Mouse (Mus musculus) liver, embryonic 12.5 days (tissue): ENCODE measurements around the gene Scel. TPM values are rescaled to one million over a fixed set of nuclear protein-coding genes. Genes with fewer than 3 reads are reported as not detected.

Experiments
- ATAC-seq: fragments of 200-750 bp; cut with Nextera tagmentation; 2 replicates; pipeline ENCODE4 v1.8.0; 2017; ENCODE audit warnings: moderate number of reproducible peaks, mild to moderate bottlenecking, moderate library complexity
- H3K27ac ChIP-seq: fragments of 300-500 bp; sonication (generic); 2 replicates; pipeline ENCODE4 v1.5.1; 2016; ENCODE audit warnings: mild to moderate bottlenecking
- H3K27me3 ChIP-seq: fragments of 300-500 bp; sonication (generic); replicated peaks from 2 replicates; pipeline ENCODE4 v1.6.1; 2016; ENCODE audit warnings: mild to moderate bottlenecking, moderate library complexity
- H3K36me3 ChIP-seq: fragments of 300-500 bp; sonication (generic); 2 replicates; pipeline ENCODE4 v1.6.1; 2016; ENCODE audit warnings: mild to moderate bottlenecking, moderate library complexity
- H3K4me1 ChIP-seq: fragments of 300-500 bp; sonication (generic); 2 replicates; pipeline ENCODE4 v1.6.1; 2016
- H3K4me2 ChIP-seq: fragments of 300-500 bp; sonication (generic); 2 replicates; pipeline ENCODE4 v1.6.1; 2016; ENCODE audit warnings: mild to moderate bottlenecking, moderate library complexity
- H3K4me3 ChIP-seq: fragments of 300-500 bp; sonication (generic); 2 replicates; pipeline ENCODE4 v1.5.1; 2016; ENCODE audit warnings: mild to moderate bottlenecking, moderate library complexity
- H3K9ac ChIP-seq: fragments of 300-500 bp; sonication (generic); 2 replicates; pipeline ENCODE4 v1.6.1; 2016; ENCODE audit warnings: mild to moderate bottlenecking, moderate library complexity
- H3K9me3 ChIP-seq: fragments of 300-500 bp; sonication (generic); replicated peaks from 2 replicates; pipeline ENCODE4 v1.6.1; 2016; ENCODE audit warnings: mild to moderate bottlenecking, moderate library complexity
- WGBS: fragments of 180-500 bp; shearing (Covaris S2); methylation state at CpG from one replicate; pipeline ENCODE4 v1.1.7; 2016; ENCODE audit not compliant: insufficient replicate concordance; 5-methylcytosine and 5-hydroxymethylcytosine counted together
- polyA plus RNA-seq: library from polyadenylated mRNA; unstranded; fragments of >200 nt; fragmentation: Nextera tagmentation; extraction: Ambion mirVana; gene quantifications from 2 replicates; pipeline ENCODE4 v1.2.1, GENCODE M21; 2016

The Scel gene
- polyA plus RNA-seq, 1 experiment from 2014 or later, result 0.17 TPM

DNA sequence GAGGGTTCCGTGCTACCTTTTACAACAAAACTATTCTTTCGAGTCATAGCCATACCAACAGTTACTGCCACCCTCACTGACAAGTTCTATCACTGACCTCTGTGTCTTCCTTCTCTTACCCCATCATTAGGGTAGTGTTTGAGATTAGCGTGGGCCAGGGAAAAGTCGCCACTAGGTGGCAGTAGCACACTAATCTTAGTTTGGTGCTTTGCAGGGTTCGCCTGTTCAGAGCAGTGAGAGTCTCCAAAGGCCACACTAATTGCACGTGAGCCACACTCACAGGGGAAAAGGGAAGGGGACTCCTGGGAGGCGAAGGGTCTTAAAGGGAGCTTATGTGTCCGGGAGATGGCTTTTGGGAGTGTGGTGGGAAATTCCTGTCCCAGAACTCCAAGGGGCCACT, 37.3 kb downstream of the Scel start:
- WGBS, result 12% methylated on average over 8 of the region's 8 CpGs
- no peak overlapping the region for H3K9ac ChIP-seq
- H3K4me2 ChIP-seq, result no peak overlapping the region
- no peak for ATAC-seq
- H3K9me3 ChIP-seq, result no peaks in the 10 kb centered on the region
- no peaks in the 10 kb centered on the region for H3K4me1 ChIP-seq
- no peaks in the 10 kb centered on the region for H3K27me3 ChIP-seq
- no peak overlapping the region for H3K4me3 ChIP-seq
- no peak overlapping the region for H3K27ac ChIP-seq
- no peaks in the 10 kb centered on the region for H3K36me3 ChIP-seq

DNA sequence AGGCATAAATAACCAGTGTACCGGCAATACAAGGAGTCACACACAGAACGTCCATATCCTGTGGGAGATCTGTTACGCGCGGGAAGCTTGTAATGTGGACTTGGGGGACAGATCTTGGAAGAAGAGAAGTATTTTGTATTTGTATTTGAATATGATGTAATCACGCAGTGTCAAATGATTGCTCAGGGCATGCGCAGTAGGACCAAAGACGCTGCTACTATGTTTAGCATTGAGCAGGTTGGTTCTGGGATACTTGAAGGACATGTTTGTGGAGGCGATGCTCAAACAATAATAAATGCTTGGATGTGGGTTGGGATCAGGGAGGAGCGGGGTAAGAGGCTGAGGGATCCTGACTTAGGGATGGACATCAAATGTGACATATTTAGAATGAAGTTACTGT, 37.8 kb downstream of the Scel start:
- no peak for ATAC-seq
- no peak overlapping the region for H3K27ac ChIP-seq
- no peak overlapping the region for H3K4me2 ChIP-seq
- H3K36me3 ChIP-seq, result no peaks in the 10 kb centered on the region
- H3K9me3 ChIP-seq, result no peaks in the 10 kb centered on the region
- no peak overlapping the region for H3K9ac ChIP-seq
- 65% methylated on average over 10 of the region's 10 CpGs for WGBS
- no peak overlapping the region for H3K4me3 ChIP-seq
- H3K27me3 ChIP-seq, result no peaks in the 10 kb centered on the region
- H3K4me1 ChIP-seq, result no peaks in the 10 kb centered on the region

DNA sequence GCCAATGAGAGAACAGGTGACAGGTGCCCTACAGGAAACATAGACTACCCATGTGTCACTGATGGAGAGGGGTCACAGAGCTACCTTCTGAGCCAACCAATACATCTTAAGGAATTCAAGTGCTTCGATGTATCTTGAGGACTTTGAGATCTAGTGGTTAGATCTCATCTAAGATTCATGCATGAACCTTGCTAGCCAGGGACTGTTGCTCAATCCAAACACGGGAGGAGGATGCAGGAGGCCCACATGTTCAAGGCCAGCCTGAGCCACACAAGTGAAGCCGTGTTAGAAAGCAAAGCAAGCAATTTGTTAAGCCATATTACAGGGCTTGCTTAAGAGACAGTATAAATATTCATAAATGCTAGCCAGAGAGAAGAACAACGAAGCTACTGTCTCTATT, 38.8 kb downstream of the Scel start:
- H3K9ac ChIP-seq, result no peak overlapping the region
- H3K27ac ChIP-seq, result no peak overlapping the region
- no peaks in the 10 kb centered on the region for H3K27me3 ChIP-seq
- H3K4me3 ChIP-seq, result no peak overlapping the region
- H3K4me1 ChIP-seq, result no peaks in the 10 kb centered on the region
- no peaks in the 10 kb centered on the region for H3K9me3 ChIP-seq
- WGBS, result 62% methylated on average over 4 of the region's 4 CpGs
- no peak overlapping the region for H3K4me2 ChIP-seq
- no peaks in the 10 kb centered on the region for H3K36me3 ChIP-seq
- ATAC-seq, result no peak

DNA sequence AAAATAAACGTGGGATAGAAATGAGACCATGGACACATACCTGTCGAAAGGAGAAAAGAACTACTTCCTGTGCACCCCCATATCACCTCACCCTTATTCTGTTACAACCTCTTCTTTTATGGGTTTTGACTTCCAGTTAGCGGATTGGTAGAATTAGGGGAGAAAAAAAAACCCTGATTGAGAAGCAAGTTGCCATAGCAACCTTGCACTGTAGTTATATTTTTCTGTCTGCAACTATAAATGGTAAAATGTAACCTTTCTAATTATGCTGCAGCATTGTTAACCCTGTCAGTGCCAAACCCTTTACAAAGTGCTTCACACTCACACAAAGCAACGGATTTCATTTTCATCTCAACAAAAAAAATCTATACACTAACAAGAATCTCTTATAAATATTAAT, 39.2 kb downstream of the Scel start:
- Histone ChIP-seq H3K9me3 (no peaks in the 10 kb centered on the region), H3K27ac (no peak overlapping the region), H3K4me1 (no peaks in the 10 kb centered on the region), H3K27me3 (no peaks in the 10 kb centered on the region), H3K4me2 (no peak overlapping the region), H3K36me3 (no peaks in the 10 kb centered on the region), H3K4me3 (no peak overlapping the region), H3K9ac (no peak overlapping the region)
- 51% methylated on average over 4 of the region's 4 CpGs for WGBS
- no peak for ATAC-seq

GRCm38 (mm10) chr14:103556609-103557008, 43.5 kb downstream of the Scel start:
- no peak for ATAC-seq
- Histone ChIP-seq H3K4me2 (no peak overlapping the region), H3K27ac (no peak overlapping the region), H3K27me3 (no peaks in the 10 kb centered on the region), H3K9ac (no peak overlapping the region), H3K9me3 (no peaks in the 10 kb centered on the region), H3K36me3 (no peaks in the 10 kb centered on the region), H3K4me1 (no peaks in the 10 kb centered on the region), H3K4me3 (no peak overlapping the region)
- 50% methylated on average over 5 of the region's 5 CpGs for WGBS

GRCm38 (mm10) chr14:103561383-103562096, 48.4 kb downstream of the Scel start:
- Histone ChIP-seq H3K9ac (no peak overlapping the region), H3K4me2 (no peak overlapping the region), H3K4me3 (no peak overlapping the region), H3K9me3 (no peaks in the 10 kb centered on the region), H3K27me3 (no peaks in the 10 kb centered on the region), H3K4me1 (no peaks in the 10 kb centered on the region), H3K36me3 (no peaks in the 10 kb centered on the region), H3K27ac (no peak overlapping the region)
- ATAC-seq, result no peak
- WGBS, result 63% methylated on average over 8 of the region's 8 CpGs

- no peaks in the 10 kb centered on the region for H3K4me1 ChIP-seq
- no peak for ATAC-seq
- no peak overlapping the region for H3K27ac ChIP-seq
- no peak overlapping the region for H3K9ac ChIP-seq
- no peaks in the 10 kb centered on the region for H3K27me3 ChIP-seq
- WGBS, result 29% methylated on average over 1 of the region's 1 CpGs
- no peak overlapping the region for H3K4me3 ChIP-seq
- no peaks in the 10 kb centered on the region for H3K36me3 ChIP-seq
- no peaks in the 10 kb centered on the region for H3K9me3 ChIP-seq
- H3K4me2 ChIP-seq, result no peak overlapping the region
Measured at GRCm38 (mm10) chr14:103567957-103568356, 54.8 kb downstream of the Scel start.

DNA sequence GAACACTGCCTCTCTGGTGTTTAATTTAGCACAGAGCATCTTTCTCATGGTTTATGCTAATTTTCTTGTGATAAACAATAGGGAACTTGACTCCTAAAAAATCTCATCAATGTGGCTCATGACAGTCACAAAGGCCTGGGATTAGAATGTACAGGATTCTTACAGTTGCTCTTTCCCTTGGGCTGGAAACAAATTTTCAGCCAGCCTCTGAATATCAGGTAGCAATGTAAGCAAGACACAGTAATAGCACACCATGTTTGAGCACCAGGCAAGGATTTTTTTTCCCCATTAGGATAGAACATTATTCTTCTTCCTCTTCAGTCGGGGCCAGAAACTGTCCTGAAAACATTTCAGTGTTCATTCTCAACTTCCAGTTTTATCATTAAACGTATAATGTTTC, 55.3 kb downstream of the Scel start:
- Histone ChIP-seq H3K4me1 (no peaks in the 10 kb centered on the region), H3K4me3 (no peak overlapping the region), H3K4me2 (no peak overlapping the region), H3K27ac (no peak overlapping the region), H3K9ac (no peak overlapping the region), H3K9me3 (no peaks in the 10 kb centered on the region), H3K36me3 (no peaks in the 10 kb centered on the region), H3K27me3 (no peaks in the 10 kb centered on the region)
- WGBS, result 48% methylated on average over 2 of the region's 2 CpGs
- no peak for ATAC-seq

DNA sequence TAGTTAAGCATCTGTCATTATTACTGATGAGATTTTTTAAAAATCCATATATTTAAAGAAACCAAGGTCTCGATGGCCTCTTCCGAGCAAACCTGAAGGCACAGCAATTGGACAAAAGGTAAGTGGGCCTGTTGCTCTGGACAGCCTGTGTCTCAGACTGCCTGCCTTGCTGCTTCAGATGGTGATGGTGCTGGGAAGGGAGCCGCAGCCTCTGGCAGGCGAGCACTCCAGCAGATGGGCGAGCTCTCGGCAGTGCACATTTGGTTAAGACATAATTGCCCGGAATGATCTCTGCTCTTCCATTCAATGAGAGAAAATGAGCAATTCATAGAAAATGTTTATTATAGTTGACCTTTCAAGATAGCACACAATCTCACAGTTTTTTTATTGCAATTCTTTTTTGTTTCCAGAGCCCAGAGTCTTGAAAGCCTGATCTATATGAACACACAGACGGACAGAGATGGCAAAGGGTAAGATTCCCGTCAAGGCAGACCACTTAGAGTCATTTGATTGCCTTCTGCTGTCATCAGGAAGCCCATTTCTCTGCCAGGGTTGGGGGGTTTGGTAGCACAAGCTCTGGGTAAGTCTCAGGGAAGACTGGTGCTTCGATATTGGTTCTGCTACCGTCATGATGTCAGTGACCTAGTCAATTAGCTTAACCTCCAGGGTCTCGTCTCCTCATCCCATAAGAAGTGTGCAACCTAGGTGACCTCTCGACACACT, 58.6 kb downstream of the Scel start:
- no peaks in the 10 kb centered on the region for H3K27me3 ChIP-seq
- H3K9me3 ChIP-seq, result no peaks in the 10 kb centered on the region
- no peak overlapping the region for H3K4me2 ChIP-seq
- 75% methylated on average over 13 of the region's 13 CpGs for WGBS
- no peak overlapping the region for H3K9ac ChIP-seq
- H3K4me1 ChIP-seq, result no peaks in the 10 kb centered on the region
- no peak overlapping the region for H3K27ac ChIP-seq
- no peak overlapping the region for H3K4me3 ChIP-seq
- H3K36me3 ChIP-seq, result no peaks in the 10 kb centered on the region
- ATAC-seq, result no peak

DNA sequence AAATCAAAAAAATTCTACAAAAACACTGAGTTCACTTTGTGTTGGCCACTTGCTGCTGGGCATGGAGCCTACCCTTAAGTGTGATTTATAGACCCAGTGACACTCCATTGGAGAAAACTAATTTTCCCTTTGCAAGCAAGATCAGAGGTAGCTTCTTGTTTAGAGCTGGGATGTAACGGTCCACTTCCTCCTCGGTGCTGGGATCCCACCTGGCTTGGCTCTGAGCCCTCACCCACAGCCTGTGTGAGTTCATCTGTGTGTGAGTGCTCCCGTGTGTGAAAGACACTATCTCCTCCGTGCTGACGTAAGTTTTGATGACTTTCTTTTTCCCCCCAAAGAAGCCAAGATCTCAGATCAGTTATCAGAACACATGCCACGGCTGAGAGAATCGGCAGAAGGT, 62.7 kb downstream of the Scel start:
- H3K9ac ChIP-seq, result no peak overlapping the region
- H3K4me3 ChIP-seq, result no peak overlapping the region
- 65% methylated on average over 7 of the region's 7 CpGs for WGBS
- H3K4me1 ChIP-seq, result no peaks in the 10 kb centered on the region
- no peak overlapping the region for H3K4me2 ChIP-seq
- no peaks in the 10 kb centered on the region for H3K27me3 ChIP-seq
- no peaks in the 10 kb centered on the region for H3K36me3 ChIP-seq
- H3K27ac ChIP-seq, result no peak overlapping the region
- no peaks in the 10 kb centered on the region for H3K9me3 ChIP-seq
- ATAC-seq, result no peak

GRCm38 (mm10) chr14:103577011-103577410, 63.9 kb downstream of the Scel start:
- Histone ChIP-seq H3K4me3 (no peak overlapping the region), H3K9ac (no peak overlapping the region), H3K4me1 (no peaks in the 10 kb centered on the region), H3K27me3 (no peaks in the 10 kb centered on the region), H3K4me2 (no peak overlapping the region), H3K9me3 (no peaks in the 10 kb centered on the region), H3K36me3 (no peaks in the 10 kb centered on the region), H3K27ac (no peak overlapping the region)
- ATAC-seq, result no peak

- no peaks in the 10 kb centered on the region for H3K36me3 ChIP-seq
- H3K9me3 ChIP-seq, result no peaks in the 10 kb centered on the region
- ATAC-seq, result no peak
- no peaks in the 10 kb centered on the region for H3K27me3 ChIP-seq
- H3K4me2 ChIP-seq, result no peak overlapping the region
- no peak overlapping the region for H3K9ac ChIP-seq
- H3K4me3 ChIP-seq, result no peak overlapping the region
- no peak overlapping the region for H3K27ac ChIP-seq
- 54% methylated on average over 4 of the region's 4 CpGs for WGBS
- H3K4me1 ChIP-seq, result no peaks in the 10 kb centered on the region
Measured at GRCm38 (mm10) chr14:103586662-103587061, 73.5 kb downstream of the Scel start.
